Mouse (Mus musculus) T-helper 1 cell (primary cell): ENCODE results near the gene Ppp2r2d.

Experiments used
- in situ Hi-C: fragments of 300-600 bp; cut with MboI, MseI; formaldehyde crosslinking; loops from one replicate; pipeline ENCODE4 v1.15.1; 2025; ENCODE audit warnings: high pct_unique_total_duplicates

Gene Ppp2r2d

DNA sequence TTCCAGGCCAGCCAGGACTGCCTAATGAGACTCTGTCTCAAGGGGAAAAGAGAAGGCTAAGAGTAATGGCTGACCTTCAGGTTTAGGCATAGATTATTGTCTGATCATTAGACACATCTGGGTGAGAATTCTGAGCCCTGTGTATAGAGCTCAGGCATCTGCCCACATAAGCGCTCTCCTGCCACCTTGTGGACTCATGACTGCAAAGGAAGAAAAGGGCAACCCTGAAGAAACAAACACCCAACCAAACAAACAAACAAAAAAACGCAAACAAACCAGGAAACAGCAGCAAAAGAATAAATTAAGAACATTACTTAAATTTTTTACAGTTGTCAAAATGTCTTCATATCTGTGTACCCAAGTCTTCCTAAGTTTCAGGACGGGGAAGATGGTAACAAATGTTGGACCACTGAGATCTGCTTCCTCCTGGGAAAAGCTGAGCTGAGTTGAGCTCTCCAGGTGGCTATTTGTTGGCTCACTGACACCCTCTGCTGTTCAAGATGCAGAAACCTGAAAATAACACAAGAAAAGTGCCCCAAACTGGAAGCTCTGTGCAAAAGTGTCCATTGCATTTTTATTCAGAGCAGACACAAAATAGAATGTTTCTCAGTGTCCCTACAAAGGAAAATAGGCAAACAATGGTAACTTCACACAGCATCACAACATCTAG is 78.0 kb downstream of the Ppp2r2d start:
- in situ Hi-C loops, result loop anchor here (5.0 kb wide), 1 partner anchor 82 kb away; no protein-coding TSS in a partner anchor

DNA sequence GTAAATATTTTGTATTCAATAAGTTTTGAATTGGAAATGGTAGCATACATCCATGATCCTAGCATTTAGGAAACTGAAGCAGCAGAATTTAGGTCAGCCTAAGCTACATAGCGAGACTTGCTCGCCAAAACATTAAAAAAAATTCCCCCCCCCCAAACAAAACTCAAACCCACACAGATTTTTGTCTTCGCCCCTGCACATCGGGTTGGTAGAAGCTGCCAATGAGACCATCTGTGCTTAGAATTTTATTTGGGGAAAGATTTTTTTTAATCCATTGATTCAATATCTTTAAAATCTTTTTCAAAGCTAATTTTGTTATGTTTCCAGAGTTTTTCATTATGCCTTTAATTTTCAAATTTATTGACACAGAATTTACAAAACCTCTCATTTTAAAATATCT is 82.6 kb downstream of the Ppp2r2d start:
- in situ Hi-C loops, result no loop called here
